Comparison of ENCODE assay signal across 16 mouse cellular contexts in genomic region chr5:132521358-132521873, GRCm38 (mm10). TPM values are rescaled to one million over a fixed set of nuclear protein-coding genes. Genes with fewer than 3 reads are reported as not detected.
A peak's percentile ranks its signal among the peaks of the same experiment; 100 is the strongest.
DNase-seq lines count a peak whose midpoint lies in the region; ATAC-seq lines count a peak whose summit lies in the region.
"Had no signal": no experiment of that assay in that cellular context is flagged by ENCODE, and none has a peak within 500 bp of the region (broad histone marks: within the 10 kb centered on the region; RNA-seq: fewer than 3 reads in every experiment).

No protein-coding gene starts in this region.

- no peaks in the 10 kb centered on the region for H3K36me3 ChIP-seq in embryonic facial prominence, embryonic 13.5 days
- H3K36me3 ChIP-seq in embryonic facial prominence, embryonic 10.5 days (replicated peaks): no peaks in the 10 kb centered on the region
- no peaks in the 10 kb centered on the region for H3K36me3 ChIP-seq in midbrain, embryonic 11.5 days (ENCODE audit: control insufficient read depth, insufficient read depth, low read length)
- no peaks in the 10 kb centered on the region for H3K36me3 ChIP-seq in midbrain, embryonic 15.5 days (replicated peaks)
- H3K36me3 ChIP-seq: hindbrain, embryonic 15.5 days had no signal

- no peak overlapping the region for H3K4me3 ChIP-seq in embryonic facial prominence, embryonic 13.5 days
- no peak overlapping the region for H3K4me3 ChIP-seq in embryonic facial prominence, embryonic 10.5 days
- no peak overlapping the region for H3K4me3 ChIP-seq in midbrain, embryonic 11.5 days (ENCODE audit: low read depth, low read length)
- no peak overlapping the region for H3K4me3 ChIP-seq in midbrain, embryonic 15.5 days
- H3K4me3 ChIP-seq: hindbrain, embryonic 15.5 days had no signal

- peak overlapping the region; percentile 48 for H3K27ac ChIP-seq in embryonic facial prominence, embryonic 13.5 days
- no peak overlapping the region for H3K27ac ChIP-seq in embryonic facial prominence, embryonic 10.5 days (replicated peaks)
- H3K27ac ChIP-seq in midbrain, embryonic 11.5 days (ENCODE audit: low read depth, low read length): no peak overlapping the region
- H3K27ac ChIP-seq in midbrain, embryonic 15.5 days: no peak overlapping the region
- H3K27ac ChIP-seq: hindbrain, embryonic 15.5 days; kidney, postnatal 0 days; macrophage had no signal

- H3K4me1 ChIP-seq in embryonic facial prominence, embryonic 13.5 days: peaks cover 63% of the 10 kb centered on the region
- H3K4me1 ChIP-seq in embryonic facial prominence, embryonic 10.5 days: peaks cover 73% of the 10 kb centered on the region
- H3K4me1 ChIP-seq in midbrain, embryonic 11.5 days (ENCODE audit: control insufficient read depth, insufficient read depth, low read length): peaks cover 32% of the 10 kb centered on the region
- peaks cover 64% of the 10 kb centered on the region for H3K4me1 ChIP-seq in midbrain, embryonic 15.5 days

- ATAC-seq in embryonic facial prominence, embryonic 13.5 days (ENCODE audit: insufficient number of reproducible peaks, insufficient read depth, low FRiP score, low TSS enrichment, low read depth): no peak
- peak; percentile 68 for ATAC-seq in midbrain, embryonic 11.5 days (ENCODE audit: low FRiP score)
- no peak for ATAC-seq in midbrain, embryonic 15.5 days (replicated peaks)

- 31% methylated on average over 12 of the region's 12 CpGs for WGBS in embryonic facial prominence, embryonic 13.5 days
- WGBS in embryonic facial prominence, embryonic 10.5 days: 41% methylated on average over 12 of the region's 12 CpGs
- WGBS in midbrain, embryonic 11.5 days: 27% methylated on average over 12 of the region's 12 CpGs
- WGBS in midbrain, embryonic 15.5 days: 23% methylated on average over 12 of the region's 12 CpGs

- H3K9ac ChIP-seq in embryonic facial prominence, embryonic 13.5 days: no peak overlapping the region
- H3K9ac ChIP-seq in midbrain, embryonic 11.5 days (ENCODE audit: low read length): no peak overlapping the region
- H3K9ac ChIP-seq in midbrain, embryonic 15.5 days: no peak overlapping the region
- H3K9ac ChIP-seq: hindbrain, embryonic 15.5 days had no signal

- no peaks in the 10 kb centered on the region for H3K27me3 ChIP-seq in embryonic facial prominence, embryonic 13.5 days
- H3K27me3 ChIP-seq in embryonic facial prominence, embryonic 10.5 days (replicated peaks; ENCODE audit: low read depth, poor library complexity, severe bottlenecking): 0 out of 2 replicates have a peak, but pooled peaks cover 6% of the 10 kb centered on the region
- no peaks in the 10 kb centered on the region for H3K27me3 ChIP-seq in midbrain, embryonic 11.5 days (ENCODE audit: control insufficient read depth, insufficient read depth, low read length)
- no peaks in the 10 kb centered on the region for H3K27me3 ChIP-seq in midbrain, embryonic 15.5 days (replicated peaks)
- H3K27me3 ChIP-seq: hindbrain, embryonic 15.5 days had no signal

- no peaks in the 10 kb centered on the region for H3K9me3 ChIP-seq in embryonic facial prominence, embryonic 13.5 days
- H3K9me3 ChIP-seq in embryonic facial prominence, embryonic 10.5 days: no peaks in the 10 kb centered on the region
- no peaks in the 10 kb centered on the region for H3K9me3 ChIP-seq in midbrain, embryonic 11.5 days (ENCODE audit: control insufficient read depth, low read length)
- H3K9me3 ChIP-seq in midbrain, embryonic 15.5 days: no peaks in the 10 kb centered on the region
- H3K9me3 ChIP-seq: hindbrain, embryonic 15.5 days had no signal

- H3K4me2 ChIP-seq in embryonic facial prominence, embryonic 13.5 days: peak overlapping the region; percentile 42
- H3K4me2 ChIP-seq in midbrain, embryonic 11.5 days: peak overlapping the region; percentile 6; the same call in 1 of the 2 replicates
- H3K4me2 ChIP-seq in midbrain, embryonic 15.5 days: no peak overlapping the region
- H3K4me2 ChIP-seq: hindbrain, embryonic 15.5 days had no signal

- no peak for DNase-seq in embryonic facial prominence, embryonic 10.5 days (ENCODE audit: low spot score)
- peak; percentile 18 to 30 for DNase-seq in heart, adult 18-20 months
- no peak for DNase-seq in heart, postnatal 36 days
- peak; percentile 91 for DNase-seq in midbrain, embryonic 11.5 days (ENCODE audit: low spot score, missing footprints)
- DNase-seq in urinary bladder, adult 18-20 months (ENCODE audit: low spot score in 2 of 2): no peak
- DNase-seq in testis, postnatal 14 days (ENCODE audit: low spot score): no peak
- DNase-seq: adrenal gland, postnatal 14 days; cerebellum, adult 9-10 months; kidney, adult 2 months; layer of hippocampus, adult 9-11 months; thymus, postnatal 25 days had no signal

- intact Hi-C loops in heart, postnatal 36 days (cut with DNase I): no loop called here

RNA-seq across cellular contexts. Expression of gene Auts2, which starts 21.7 kb away (rescaled TPM):
- 69.8 and 77.2 TPM in 2 replicates for polyA plus RNA-seq in embryonic facial prominence, embryonic 13.5 days (2015; fragmentation: Nextera tagmentation; extraction: Ambion mirVana)
- polyA plus RNA-seq in embryonic facial prominence, embryonic 10.5 days (2016; fragmentation: Nextera tagmentation; extraction: Ambion mirVana): 45.6 and 50.0 TPM in 2 replicates
- total RNA-seq in heart, adult 18-20 months (2021): 10 to 100 TPM; 24.3 to 29.9 TPM
- total RNA-seq in heart, postnatal 36 days (2021): 10 to 100 TPM; 28.8 to 35.3 TPM
- 36.0 and 38.9 TPM in 2 replicates for polyA plus RNA-seq in midbrain, embryonic 11.5 days (2014; fragmentation: Nextera tagmentation; extraction: Ambion mirVana)
- 62.7 and 70.9 TPM in 2 replicates for polyA plus RNA-seq in midbrain, embryonic 15.5 days (2015; fragmentation: Nextera tagmentation; extraction: Ambion mirVana)

Comparison
In these comparisons a context has a peak if more than half of its experiments do, and no peak if none do; other contexts are left out.
1. DNase-seq: peak in heart, adult 18-20 months (2 of 2) and midbrain, embryonic 11.5 days (single experiment); none in embryonic facial prominence, embryonic 10.5 days (single experiment), heart, postnatal 36 days (0 of 2), urinary bladder, adult 18-20 months (0 of 2) and testis, postnatal 14 days (single experiment).